Mouse (Mus musculus) ES-E14 (cell line): Measurements from ENCODE around the gene Dus1l. TPM values are rescaled to one million over a fixed set of nuclear protein-coding genes. Genes with fewer than 3 reads are reported as not detected.
"Not testable (repeated sequence)": the region's sequence is repeated elsewhere in the genome, so short reads cannot be mapped to it uniquely, and the experiment has no call there.

Experiments used
- DNase-seq: peaks from one replicate; pipeline ENCODE4 v3.0.0-alpha.2; 2013; ENCODE audit warnings: low read depth, low spot score
- H3K27ac ChIP-seq: 2 replicates; pipeline ENCODE4 v1.5.1; 2012; ENCODE audit warnings: low read depth, mild to moderate bottlenecking, low read length, moderate library complexity, mixed read lengths; ENCODE audit not compliant: poor library complexity, insufficient read depth, severe bottlenecking
- H3K36me3 ChIP-seq: 2 replicates; pipeline ENCODE4 v1.6.1; 2012; ENCODE audit warnings: mild to moderate bottlenecking, low read length, moderate library complexity, mixed read lengths; ENCODE audit not compliant: control insufficient read depth, poor library complexity, insufficient read depth, severe bottlenecking
- H3K4me1 ChIP-seq, 2 experiments: fragments of 150-350 bp in 1 of 2; sonication (generic) in 1 of 2; 2 replicates each; pipeline ENCODE4 v1.6.1; 2012; ENCODE audit warnings: low read length in 2 of 2, mild to moderate bottlenecking in 1 of 2, mixed read lengths in 1 of 2; ENCODE audit not compliant: control insufficient read depth in 2 of 2, insufficient read depth in 2 of 2, poor library complexity in 1 of 2
- H3K4me3 ChIP-seq, 2 experiments: fragments of 150-350 bp in 1 of 2; sonication (generic) in 1 of 2; 2 replicates each; pipeline ENCODE4 v1.5.1; 2012; ENCODE audit warnings: low read length in 2 of 2, low read depth in 1 of 2, mild to moderate bottlenecking in 1 of 2, mixed read lengths in 1 of 2; ENCODE audit not compliant: insufficient read depth in 1 of 2, poor library complexity in 1 of 2, severe bottlenecking in 1 of 2
- H3K9ac ChIP-seq: 2 replicates; pipeline ENCODE4 v1.6.1; 2012; ENCODE audit warnings: low read depth, mild to moderate bottlenecking, low read length, mixed read lengths; ENCODE audit not compliant: poor library complexity, insufficient read depth, severe bottlenecking
- H3K9me3 ChIP-seq: fragments of 150-350 bp; sonication (generic); 2 replicates; pipeline ENCODE4 v1.6.1; 2012; ENCODE audit warnings: low read depth, mild to moderate bottlenecking, low read length; ENCODE audit not compliant: control insufficient read depth, insufficient read depth
- CHD2 ChIP-seq: IDR thresholded peaks from 2 replicates; pipeline ENCODE4 v1.6.1; 2014; ENCODE audit warnings: mild to moderate bottlenecking, low read depth, low read length, inconsistent platforms
- HCFC1 ChIP-seq: IDR thresholded peaks from 2 replicates; pipeline ENCODE4 v1.6.1; 2012; ENCODE audit warnings: low read length, inconsistent platforms, borderline replicate concordance; ENCODE audit not compliant: insufficient read depth
- MAFK ChIP-seq: IDR thresholded peaks from 2 replicates; pipeline ENCODE4 v1.6.1; 2014; ENCODE audit warnings: mild to moderate bottlenecking, low read depth, low read length, inconsistent platforms; ENCODE audit not compliant: insufficient read depth
- ZC3H11A ChIP-seq: IDR thresholded peaks from 2 replicates; pipeline ENCODE4 v1.6.1; 2012; ENCODE audit warnings: low read depth, mild to moderate bottlenecking, inconsistent platforms, low read length, borderline replicate concordance
- ZNF384 ChIP-seq: IDR thresholded peaks from 2 replicates; pipeline ENCODE4 v1.6.1; 2012; ENCODE audit warnings: low read depth, low read length, inconsistent platforms
- in situ Hi-C, 2 experiments: fragments of 600-800 bp; cut with MboI; formaldehyde crosslinking; loops; one replicate each; pipeline ENCODE4 v1.15.1; 2025; ENCODE audit warnings: low sequenced_read_pairs in 2 of 2, inconsistent platforms in 1 of 2; ENCODE audit not compliant: unreplicated experiment in 2 of 2
- total RNA-seq: library from RNA; depleted of rRNA; stranded (reverse); fragments of 300-350 nt; gene quantifications from 2 replicates; pipeline ENCODE4 v1.2.3, GENCODE M21; 2012

Dus1l gene
- total RNA-seq, 1 experiment = 101 TPM

DNA sequence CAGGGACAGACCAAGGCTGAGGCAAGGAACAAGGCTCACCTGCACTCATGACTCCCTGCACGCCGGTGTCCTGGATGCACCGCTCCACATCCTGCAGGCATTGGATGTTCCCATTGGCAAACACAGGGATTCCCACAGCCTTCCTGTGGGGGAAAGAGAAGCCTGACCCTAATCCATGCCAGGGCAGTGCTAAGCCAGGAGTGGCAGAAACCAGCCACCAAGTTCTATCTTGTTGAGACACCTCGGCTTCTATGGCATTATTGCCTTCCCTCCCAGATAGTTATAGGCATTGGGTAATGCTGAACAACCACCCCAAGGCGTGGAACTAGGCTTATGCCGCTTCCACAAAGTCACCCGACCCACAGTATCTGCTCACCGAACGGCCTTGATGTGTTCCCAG lies 3.6 kb downstream of the Dus1l start:
- no peak for DNase-seq
- Histone ChIP-seq H3K9ac (no peak overlapping the region), H3K27ac (peak overlapping the region; percentile 20; the same call in 1 of the 2 replicates), H3K36me3 (peaks cover 72% of the 10 kb centered on the region), H3K4me1 (peaks cover 1 to 7% of the 10 kb centered on the region in 2 experiments; a peak in 1 of 4 replicates), H3K9me3 (no peaks in the 10 kb centered on the region), H3K4me3 (no peak overlapping the region)
- TF ChIP-seq CHD2 = no peak
- TF ChIP-seq HCFC1 = no peak
- TF ChIP-seq ZC3H11A = no peak
- TF ChIP-seq ZNF384 = no peak
- no peak for TF ChIP-seq MAFK
- in situ Hi-C loops = no loop called here

DNA sequence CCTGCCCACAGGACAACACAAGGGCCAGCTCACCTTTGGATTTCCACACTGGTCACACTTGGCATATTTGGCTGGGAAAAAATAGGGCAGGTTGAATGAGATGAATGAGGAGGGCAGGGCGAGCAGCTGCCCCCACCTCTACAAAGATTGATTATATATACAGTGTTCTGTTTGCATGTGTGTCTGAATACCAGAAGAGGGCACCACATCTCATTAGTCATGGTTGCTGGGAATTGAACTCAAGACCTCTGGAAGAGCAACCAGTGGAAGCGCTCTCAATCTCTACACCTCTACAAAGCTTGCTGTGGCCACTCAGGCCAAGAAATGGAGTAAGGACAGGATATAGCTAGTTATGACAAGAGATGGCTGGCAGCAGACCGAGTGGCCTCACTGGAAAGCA lies 6.4 kb downstream of the Dus1l start:
- Histone ChIP-seq H3K9ac (no peak overlapping the region), H3K4me1 (0 out of 4 replicates have a peak, but pooled peaks cover 0 to under 1% of the 10 kb centered on the region in 2 experiments), H3K4me3 (no peak overlapping the region), H3K27ac (no peak overlapping the region), H3K36me3 (peaks cover 83% of the 10 kb centered on the region), H3K9me3 (no peaks in the 10 kb centered on the region)
- in situ Hi-C loops = no loop called here
- DNase-seq = no peak
- TF ChIP-seq HCFC1 (no peak), CHD2 (no peak), ZC3H11A (no peak), MAFK (no peak), ZNF384 (no peak)

DNA sequence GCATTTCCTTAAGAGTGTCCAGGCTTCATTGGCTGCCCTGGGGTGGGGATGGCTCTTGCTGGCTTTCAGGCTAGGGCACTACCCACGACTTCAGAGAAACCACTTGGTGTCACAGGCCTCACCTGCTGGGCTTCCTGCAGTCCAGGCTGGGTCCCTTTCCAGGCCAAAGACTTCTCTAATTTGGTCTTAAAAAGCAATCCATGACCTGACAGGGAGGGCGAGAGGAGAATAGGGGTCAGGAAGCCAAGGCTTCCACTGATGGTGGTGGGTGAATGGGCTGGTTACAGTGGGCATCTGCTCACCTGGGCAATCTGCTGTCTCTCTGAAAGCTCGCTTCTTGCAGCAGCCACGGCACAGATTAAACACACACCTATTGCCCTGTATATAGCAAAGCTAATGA lies 6.8 kb downstream of the Dus1l start:
- H3K9me3 ChIP-seq = no peaks in the 10 kb centered on the region
- no peak overlapping the region for H3K27ac ChIP-seq
- peaks cover 79% of the 10 kb centered on the region for H3K36me3 ChIP-seq
- in situ Hi-C loops = no loop called here
- H3K4me1 ChIP-seq = no peaks in the 10 kb centered on the region
- no peak for DNase-seq
- no peak for TF ChIP-seq MAFK
- TF ChIP-seq HCFC1 = no peak
- no peak for TF ChIP-seq ZNF384
- TF ChIP-seq CHD2 = no peak
- no peak for TF ChIP-seq ZC3H11A
- H3K4me3 ChIP-seq = no peak overlapping the region
- H3K9ac ChIP-seq = no peak overlapping the region

DNA sequence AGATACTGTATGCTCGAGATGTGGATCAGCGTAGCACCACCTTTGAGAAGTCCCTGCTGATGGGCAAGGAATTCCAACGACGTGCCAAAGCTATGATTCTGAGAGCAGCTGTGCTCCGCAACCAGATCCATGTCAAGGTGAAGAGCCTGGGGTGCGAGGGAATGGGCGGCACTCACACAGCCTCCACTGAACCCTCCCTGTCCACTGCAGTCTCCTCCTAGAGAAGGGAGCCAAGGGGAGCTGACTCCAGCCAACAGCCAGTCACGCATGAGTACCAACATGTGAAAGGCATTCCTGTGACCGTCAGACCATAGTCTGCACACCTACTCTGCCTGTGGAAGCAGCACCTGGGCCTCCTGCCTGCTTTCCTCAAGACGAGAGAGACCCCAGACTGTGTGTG lies 7.7 kb downstream of the Dus1l start:
- H3K36me3 ChIP-seq = peaks cover 70% of the 10 kb centered on the region
- H3K4me1 ChIP-seq, H3K9me3 ChIP-seq, H3K4me3 ChIP-seq, H3K9ac ChIP-seq, H3K27ac ChIP-seq, in situ Hi-C loops, DNase-seq: not testable (repeated sequence)

DNA sequence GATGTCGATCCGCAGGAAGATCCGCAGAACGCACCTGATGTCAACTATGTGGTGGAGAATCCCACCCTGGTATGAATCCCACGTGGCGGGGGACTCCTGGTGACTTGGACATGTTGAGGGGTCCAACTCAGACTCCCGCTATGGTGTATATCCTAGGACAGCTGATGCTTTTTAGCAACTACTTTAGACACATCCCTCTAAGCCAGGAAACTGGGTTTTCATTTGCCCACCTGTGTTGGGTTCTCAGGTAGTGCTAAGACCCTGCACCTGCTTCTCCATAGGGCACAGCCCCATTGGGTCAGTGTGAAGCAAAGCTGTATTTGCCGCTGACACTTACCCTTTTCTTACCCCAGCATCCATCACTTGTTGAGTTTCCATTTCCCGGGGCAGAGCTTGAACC lies 11.1 kb downstream of the Dus1l start:
- Histone ChIP-seq H3K4me1 (peaks cover 5 to 13% of the 10 kb centered on the region in 2 experiments; a peak in 3 of 4 replicates), H3K4me3 (peak overlapping the region; percentile 80 to 98), H3K27ac (no peak overlapping the region), H3K9me3 (no peaks in the 10 kb centered on the region), H3K9ac (peak overlapping the region; percentile 76), H3K36me3 (peaks cover 41% of the 10 kb centered on the region)
- in situ Hi-C loops = no loop called here
- DNase-seq = no peak
- TF ChIP-seq MAFK (no peak), ZC3H11A (no peak), HCFC1 (no peak), CHD2 (no peak), ZNF384 (no peak)
